Comparison of ENCODE assay signal across 8 mouse cellular contexts in genomic region chr17:31776949-31777607, GRCm38 (mm10).
DNase-seq lines count a peak whose midpoint lies in the region; ATAC-seq and TF ChIP-seq lines count a peak whose summit lies in the region.

No protein-coding gene starts in this region.

- no peak overlapping the region for H3K4me2 ChIP-seq in heart, embryonic 16.5 days (ENCODE audit: low read depth, low read length)
- peak overlapping the region; percentile 49 for H3K4me2 ChIP-seq in myocyte (ENCODE audit: low read depth)

- TF ChIP-seq POLR2A in myocyte (IDR thresholded peaks at IDR 0.05; ENCODE audit: insufficient read length, low read depth): no peak

- H3K27ac ChIP-seq in heart, embryonic 16.5 days (ENCODE audit: low read length): peak overlapping the region; percentile 64

- H3K4me1 ChIP-seq in heart, embryonic 16.5 days (ENCODE audit: control insufficient read depth, insufficient read depth, low read length): peaks cover 14% of the 10 kb centered on the region

- no peaks in the 10 kb centered on the region for H3K79me2 ChIP-seq in myocyte (ENCODE audit: control insufficient read depth, insufficient read depth)

- DNase-seq in adrenal gland, postnatal 10 days: peak; percentile 29
- DNase-seq in adrenal gland, adult (ENCODE audit: inconsistent age in 2 of 2, low spot score in 1 of 2): no peak
- peak; percentile 66 for DNase-seq in NIH3T3 (ENCODE audit: low read depth)
- peak; percentile 85 for DNase-seq in kidney, postnatal 10 days
- no peak for DNase-seq in spleen, adult 18-20 months
- DNase-seq in cerebellum, postnatal 14 days: no peak

- H3K9ac ChIP-seq in heart, embryonic 16.5 days (ENCODE audit: low read length): no peak overlapping the region

- ATAC-seq in heart, embryonic 16.5 days (replicated peaks; ENCODE audit: extremely low read depth, insufficient read depth, low FRiP score): peak; percentile 84

- no peaks in the 10 kb centered on the region for H3K36me3 ChIP-seq in heart, embryonic 16.5 days (ENCODE audit: control insufficient read depth, insufficient read depth)
- H3K36me3 ChIP-seq in myocyte (ENCODE audit: control insufficient read depth, insufficient read depth): no peaks in the 10 kb centered on the region

- WGBS in heart, embryonic 16.5 days: 27% methylated on average over 9 of the region's 9 CpGs

- H3K27me3 ChIP-seq in heart, embryonic 16.5 days (ENCODE audit: control insufficient read depth, insufficient read depth, low read length): no peaks in the 10 kb centered on the region
- H3K27me3 ChIP-seq in myocyte (ENCODE audit: control insufficient read depth, insufficient read depth, insufficient read length): no peaks in the 10 kb centered on the region

- no peak overlapping the region for H3ac ChIP-seq in myocyte (ENCODE audit: control insufficient read depth, insufficient read length)

- H3K9me3 ChIP-seq in heart, embryonic 16.5 days (replicated peaks; ENCODE audit: control insufficient read depth, low read length): no peaks in the 10 kb centered on the region

- no peak overlapping the region for H3K4me3 ChIP-seq in heart, embryonic 16.5 days (ENCODE audit: low read length)
- no peak overlapping the region for H3K4me3 ChIP-seq in myocyte

TF ChIP-seq in myocyte, 11 proteins besides CTCF, POLR2A, EP300 and RAD21:
- TF ChIP-seq TCF12 (IDR thresholded peaks at IDR 0.05; ENCODE audit: insufficient read depth, poor library complexity, severe bottlenecking): peak; percentile 90
- TF ChIP-seq REST (IDR thresholded peaks at IDR 0.05; ENCODE audit: insufficient read depth, insufficient read length): no peak
- TF ChIP-seq TCF3 (IDR thresholded peaks at IDR 0.05; ENCODE audit: insufficient read length, low read depth): peak; percentile 90
- TF ChIP-seq POLR2AphosphoS2 (IDR thresholded peaks at IDR 0.05; ENCODE audit: insufficient read length, low read depth): no peak
- TF ChIP-seq SRF (IDR thresholded peaks at IDR 0.05; ENCODE audit: control insufficient read depth, insufficient read length, low read depth): peak; percentile 11
- TF ChIP-seq MYOG (IDR thresholded peaks at IDR 0.05; ENCODE audit: control insufficient read depth in 1 of 3, insufficient read depth in 1 of 3, insufficient read length in 2 of 3, low read depth in 2 of 3): peak; percentile 89 to 98 (median 98)
- no peak for TF ChIP-seq MAX (IDR thresholded peaks at IDR 0.05; ENCODE audit: low read depth)
- TF ChIP-seq E2F4 (IDR thresholded peaks at IDR 0.05; ENCODE audit: insufficient read depth): no peak
- TF ChIP-seq CEBPB (IDR thresholded peaks at IDR 0.05; ENCODE audit: insufficient read depth, poor library complexity, severe bottlenecking): no peak
- TF ChIP-seq MYOD1 (IDR thresholded peaks at IDR 0.05; ENCODE audit: control insufficient read depth in 1 of 3, insufficient read length in 2 of 3, low read depth in 2 of 3): peak; percentile 50 to 92 (median 91)
- TF ChIP-seq USF1 (IDR thresholded peaks at IDR 0.05; ENCODE audit: low read depth): peak; percentile 61
TF ChIP-seq in myocyte: peak in this region for 6.

Comparison
In these comparisons a context has a peak if more than half of its experiments do, and no peak if none do; other contexts are left out.
1. DNase-seq: peak in adrenal gland, postnatal 10 days (single experiment), NIH3T3 (single experiment) and kidney, postnatal 10 days (single experiment); none in adrenal gland, adult (0 of 2), spleen, adult 18-20 months (0 of 2) and cerebellum, postnatal 14 days (0 of 2).